Mouse (Mus musculus): ENCODE data around the gene Ush2a. TPM values are rescaled to one million over a fixed set of nuclear protein-coding genes. Genes with fewer than 3 reads are reported as not detected.

The Ush2a gene
- polyA plus RNA-seq, 1 experiment = not detected

- no peak overlapping the region for H3K27ac ChIP-seq (ENCODE audit: insufficient read depth, low read depth, low read length)
- H3K4me3 ChIP-seq (ENCODE audit: insufficient read depth, low read depth, low read length) = no peak overlapping the region
- H3K4me1 ChIP-seq (ENCODE audit: control insufficient read depth, insufficient read depth, low read length) = no peaks in the 10 kb centered on the region
- TF ChIP-seq CTCF (IDR thresholded peaks at IDR 0.05; ENCODE audit: insufficient read depth, low read depth, low read length) (no peak), POLR2A (IDR thresholded peaks at IDR 0.05; ENCODE audit: insufficient read depth, low read depth, low read length) (no peak)
- 78% methylated on average over 5 of the region's 5 CpGs for WGBS
These were observed 604.1 kb downstream of the Ush2a start for GRCm38 (mm10) chr1:188865881-188866280.

DNA sequence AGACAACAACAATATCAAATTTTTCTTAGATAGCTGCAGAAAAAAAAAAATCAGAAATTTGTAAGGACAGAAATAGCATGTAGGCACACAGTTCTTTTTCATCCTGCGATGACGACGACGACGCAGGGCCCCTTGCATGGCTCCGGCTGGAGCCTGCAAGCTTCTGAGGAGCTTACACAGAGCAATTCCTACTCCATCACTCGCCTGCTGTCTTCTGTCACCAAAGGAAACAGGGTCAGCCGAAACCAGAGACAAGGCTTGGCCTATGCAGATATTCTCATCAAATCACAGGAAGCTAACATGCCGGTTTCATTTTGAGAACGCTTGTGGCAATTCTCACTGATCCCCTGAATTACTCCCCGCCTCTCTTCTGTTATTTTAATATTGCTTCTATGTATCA, 604.7 kb downstream of the Ush2a start:
- TF ChIP-seq CTCF (IDR thresholded peaks at IDR 0.05; ENCODE audit: insufficient read depth, low read depth, low read length) = no peak
- no peak for TF ChIP-seq POLR2A (IDR thresholded peaks at IDR 0.05; ENCODE audit: insufficient read depth, low read depth, low read length)
- Histone ChIP-seq H3K4me3 (ENCODE audit: insufficient read depth, low read depth, low read length) (no peak overlapping the region), H3K27ac (ENCODE audit: insufficient read depth, low read depth, low read length) (no peak overlapping the region), H3K4me1 (ENCODE audit: control insufficient read depth, insufficient read depth, low read length) (no peaks in the 10 kb centered on the region)
- 89% methylated on average over 11 of the region's 11 CpGs for WGBS

DNA sequence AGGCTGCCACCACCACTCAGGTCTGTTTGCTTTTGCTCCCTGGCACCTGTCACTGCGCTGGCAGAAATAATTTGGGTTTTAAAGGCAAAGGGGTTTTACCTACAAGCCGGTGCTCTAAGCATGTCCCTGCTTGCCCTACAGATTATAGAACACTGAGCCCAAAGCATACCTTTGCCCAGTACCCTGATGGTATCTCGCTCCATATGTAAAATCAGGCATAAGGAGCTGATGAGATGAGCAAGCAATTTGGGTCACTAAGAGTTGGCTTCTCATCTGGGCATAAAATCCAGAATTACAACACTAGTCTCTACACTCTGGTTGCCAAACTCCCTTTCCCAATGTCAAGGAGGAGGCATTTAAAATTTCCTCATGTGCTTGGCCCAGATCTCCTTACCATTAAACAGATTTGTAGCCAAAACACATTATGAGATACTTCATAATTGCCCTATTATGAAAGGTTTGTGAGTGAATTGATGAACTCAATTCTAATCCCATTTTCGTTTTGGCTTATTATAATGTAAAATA, 616.8 kb downstream of the Ush2a start:
- H3K27ac ChIP-seq (ENCODE audit: insufficient read depth, low read depth, low read length) = no peak overlapping the region
- no peaks in the 10 kb centered on the region for H3K4me1 ChIP-seq (ENCODE audit: control insufficient read depth, insufficient read depth, low read length)
- H3K4me3 ChIP-seq (ENCODE audit: insufficient read depth, low read depth, low read length) = no peak overlapping the region
- WGBS = 91% methylated on average over 4 of the region's 4 CpGs
- TF ChIP-seq CTCF (IDR thresholded peaks at IDR 0.05; ENCODE audit: insufficient read depth, low read depth, low read length) = no peak

DNA sequence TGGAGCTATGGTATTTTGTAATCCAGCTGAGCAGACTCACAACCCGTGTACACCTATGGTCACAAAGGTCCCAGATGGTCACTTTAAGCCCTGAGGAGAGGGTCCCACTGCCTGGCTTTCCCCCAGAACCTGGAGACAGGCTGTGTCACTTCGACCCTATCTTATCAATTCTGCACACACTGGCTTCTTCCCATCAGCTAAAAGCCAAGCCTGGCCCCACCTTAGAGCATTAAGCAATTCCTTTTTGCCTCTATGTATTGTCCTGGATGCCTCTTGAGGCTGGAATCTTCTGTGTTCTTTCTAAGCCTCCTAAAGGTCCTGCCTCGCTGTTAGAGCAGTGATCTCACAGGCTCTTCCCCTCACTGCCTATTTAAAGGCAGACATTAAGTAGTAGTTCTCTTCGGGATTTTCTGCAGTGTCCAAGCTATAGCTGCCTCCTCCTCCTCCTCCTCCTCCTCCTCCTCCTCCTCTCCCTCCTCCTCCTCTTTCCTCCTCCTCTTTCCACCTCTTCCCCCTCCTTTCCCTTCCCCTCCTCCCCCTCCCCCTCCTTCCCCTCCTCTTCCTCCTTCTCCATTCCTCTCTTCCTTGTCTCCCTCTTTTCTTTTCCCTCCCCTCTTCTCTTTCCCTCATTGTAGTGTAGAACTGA, 635.2 kb downstream of the Ush2a start:
- WGBS = 51% methylated on average over 4 of the region's 4 CpGs
- H3K4me3 ChIP-seq (ENCODE audit: insufficient read depth, low read depth, low read length) = no peak overlapping the region
- H3K27ac ChIP-seq (ENCODE audit: insufficient read depth, low read depth, low read length) = no peak overlapping the region
- no peak for TF ChIP-seq POLR2A (IDR thresholded peaks at IDR 0.05; ENCODE audit: insufficient read depth, low read depth, low read length)
- TF ChIP-seq CTCF (IDR thresholded peaks at IDR 0.05; ENCODE audit: insufficient read depth, low read depth, low read length) = no peak
- H3K4me1 ChIP-seq (ENCODE audit: control insufficient read depth, insufficient read depth, low read length) = no peaks in the 10 kb centered on the region

- 25% methylated on average over 10 of the region's 10 CpGs for WGBS
- H3K4me1 ChIP-seq (ENCODE audit: control insufficient read depth, insufficient read depth, low read length) = no peaks in the 10 kb centered on the region
- no peak overlapping the region for H3K27ac ChIP-seq (ENCODE audit: insufficient read depth, low read depth, low read length)
- no peak overlapping the region for H3K4me3 ChIP-seq (ENCODE audit: insufficient read depth, low read depth, low read length)
- no peak for TF ChIP-seq CTCF (IDR thresholded peaks at IDR 0.05; ENCODE audit: insufficient read depth, low read depth, low read length)
- no peak for TF ChIP-seq POLR2A (IDR thresholded peaks at IDR 0.05; ENCODE audit: insufficient read depth, low read depth, low read length)
These were observed 642.3 kb downstream of the Ush2a start for GRCm38 (mm10) chr1:188904091-188904490.

DNA sequence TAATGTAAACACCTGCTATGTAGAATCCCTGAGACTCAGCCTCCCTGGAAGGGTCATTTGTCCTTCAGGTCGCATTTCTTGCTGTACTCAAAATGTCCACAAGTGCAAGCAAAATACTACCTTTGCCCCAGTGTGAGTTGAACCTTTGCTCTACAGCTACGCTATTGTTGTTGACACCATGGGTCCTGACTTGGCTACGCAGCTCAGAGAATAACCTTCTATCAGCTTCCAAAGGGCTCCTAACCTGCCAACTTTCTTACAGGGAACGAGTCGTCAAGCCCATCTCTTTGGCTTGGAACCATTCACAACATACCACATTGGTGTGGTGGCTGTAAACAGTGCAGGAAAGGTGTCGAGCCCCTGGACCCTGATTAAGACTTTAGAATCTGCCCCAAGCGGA, 644.4 kb downstream of the Ush2a start:
- TF ChIP-seq CTCF (IDR thresholded peaks at IDR 0.05; ENCODE audit: insufficient read depth, low read depth, low read length) = no peak
- TF ChIP-seq POLR2A (IDR thresholded peaks at IDR 0.05; ENCODE audit: insufficient read depth, low read depth, low read length) = no peak
- 90% methylated on average over 7 of the region's 7 CpGs for WGBS
- Histone ChIP-seq H3K27ac (ENCODE audit: insufficient read depth, low read depth, low read length) (no peak overlapping the region), H3K4me1 (ENCODE audit: control insufficient read depth, insufficient read depth, low read length) (no peaks in the 10 kb centered on the region), H3K4me3 (ENCODE audit: insufficient read depth, low read depth, low read length) (no peak overlapping the region)

- no peak for TF ChIP-seq CTCF (IDR thresholded peaks at IDR 0.05; ENCODE audit: insufficient read depth, low read depth, low read length)
- no peak for TF ChIP-seq POLR2A (IDR thresholded peaks at IDR 0.05; ENCODE audit: insufficient read depth, low read depth, low read length)
- no peak overlapping the region for H3K4me3 ChIP-seq (ENCODE audit: insufficient read depth, low read depth, low read length)
- 93% methylated on average over 11 of the region's 11 CpGs for whole genome bisulfite sequencing
These were observed 648.8 kb downstream of the Ush2a start for GRCm38 (mm10) chr1:188910656-188911055.

GRCm38 (mm10) chr1:188919946-188920345, 658.1 kb downstream of the Ush2a start:
- 9% methylated on average over 1 of the region's 1 CpGs for WGBS
- peaks cover 7% of the 10 kb centered on the region; the same call in 1 of the 2 replicates for H3K4me1 ChIP-seq (ENCODE audit: control insufficient read depth, insufficient read depth, low read length)
- TF ChIP-seq POLR2A (IDR thresholded peaks at IDR 0.05; ENCODE audit: insufficient read depth, low read depth, low read length) (no peak), CTCF (IDR thresholded peaks at IDR 0.05; ENCODE audit: insufficient read depth, low read depth, low read length) (no peak)

More at GRCm38 (mm10) chr1:188910656-188911055, 648.8 kb downstream of the Ush2a start:
- no peak overlapping the region for H3K27ac ChIP-seq (ENCODE audit: insufficient read depth, low read depth, low read length)
- H3K4me1 ChIP-seq (ENCODE audit: control insufficient read depth, insufficient read depth, low read length) = no peaks in the 10 kb centered on the region

GRCm38 (mm10) chr1:188937246-188937780, 675.5 kb downstream of the Ush2a start:
- no peak for TF ChIP-seq POLR2A (IDR thresholded peaks at IDR 0.05; ENCODE audit: insufficient read depth, low read depth, low read length)
- TF ChIP-seq CTCF (IDR thresholded peaks at IDR 0.05; ENCODE audit: insufficient read depth, low read depth, low read length) = no peak
- Histone ChIP-seq H3K27ac (ENCODE audit: insufficient read depth, low read depth, low read length) (no peak overlapping the region), H3K4me1 (ENCODE audit: control insufficient read depth, insufficient read depth, low read length) (no peaks in the 10 kb centered on the region), H3K4me3 (ENCODE audit: insufficient read depth, low read depth, low read length) (no peak overlapping the region)
- WGBS = 65% methylated on average over 14 of the region's 14 CpGs

More at GRCm38 (mm10) chr1:188919946-188920345, 658.1 kb downstream of the Ush2a start:
- H3K27ac ChIP-seq (ENCODE audit: insufficient read depth, low read depth, low read length) = no peak overlapping the region
- H3K4me3 ChIP-seq (ENCODE audit: insufficient read depth, low read depth, low read length) = no peak overlapping the region

All from olfactory bulb, adult 2 months (tissue).